Mouse (Mus musculus): Measurements from ENCODE around the gene Cdpf1.
"Not testable (repeated sequence)": the region's sequence is repeated elsewhere in the genome, so short reads cannot be mapped to it uniquely, and the experiment has no call there.

Cdpf1 gene

GRCm38 (mm10) chr15:85808031-85808430 is 3.5 kb downstream of the Cdpf1 start:
- no peak for DNase-seq

- no peak for DNase-seq
These were observed 4.1 kb downstream of the Cdpf1 start for GRCm38 (mm10) chr15:85807404-85807803.

DNA sequence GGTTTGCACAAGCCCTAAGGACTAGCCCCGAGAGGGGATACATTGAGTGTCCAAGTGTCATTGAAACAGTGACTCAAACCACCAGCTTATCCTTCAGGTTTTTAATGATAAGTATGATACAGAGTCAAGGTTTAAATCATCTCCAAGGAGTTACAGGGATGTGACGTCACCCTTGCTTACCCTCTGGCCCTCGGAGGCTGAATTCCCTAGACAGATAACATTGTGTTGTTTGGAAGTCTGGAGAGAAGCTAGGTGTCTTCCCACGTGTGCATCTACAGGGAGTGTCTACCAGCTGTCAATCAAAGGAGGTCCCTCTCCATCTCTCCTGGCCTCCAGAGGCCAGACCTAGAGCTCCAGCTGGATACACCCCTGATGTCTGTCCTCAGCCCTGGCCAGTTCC is 4.6 kb downstream of the Cdpf1 start:
- no peak for DNase-seq

DNA sequence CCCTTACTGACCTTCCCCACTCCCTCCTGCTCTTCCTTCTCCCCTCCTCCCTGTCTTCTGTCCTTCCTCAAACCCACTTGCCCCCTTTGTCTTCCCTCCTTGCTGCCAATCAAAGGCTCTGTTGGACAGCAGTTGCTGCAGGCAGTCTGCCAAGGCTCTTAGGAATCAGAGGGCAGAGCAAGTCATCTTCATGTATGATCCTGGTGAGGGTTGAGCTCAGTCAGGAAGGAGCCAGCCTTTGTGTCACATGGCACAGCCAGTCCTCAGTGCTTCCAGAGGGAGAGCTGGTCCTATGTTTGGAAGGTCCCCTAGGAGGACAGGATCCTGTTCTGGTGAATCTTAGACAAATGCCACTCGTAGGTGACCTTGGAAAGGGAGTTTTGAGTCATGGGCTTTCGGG is 8.6 kb downstream of the Cdpf1 start:
- DNase-seq, result no peak

- no peak for DNase-seq
These were observed 12.8 kb downstream of the Cdpf1 start for GRCm38 (mm10) chr15:85798676-85799075.

DNA sequence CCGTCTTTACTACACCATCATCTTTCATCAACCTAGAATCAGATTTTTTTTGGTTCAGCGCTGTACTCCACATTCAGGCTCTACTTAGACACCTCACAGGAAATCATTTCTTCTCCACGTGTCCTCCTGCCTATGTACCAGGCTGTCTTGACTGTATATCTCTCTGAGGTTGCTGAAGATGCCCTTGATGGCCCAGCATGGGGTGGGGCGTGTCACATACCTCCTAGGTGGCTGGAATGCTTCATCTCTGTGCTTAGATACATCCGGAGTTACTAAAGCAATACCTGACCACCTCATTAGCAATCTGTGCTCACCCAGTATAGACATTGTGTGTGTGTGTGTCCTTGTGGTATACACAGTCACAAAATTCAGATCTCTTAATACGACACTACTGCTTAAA is 16.0 kb downstream of the Cdpf1 start:
- no peak for DNase-seq

DNA sequence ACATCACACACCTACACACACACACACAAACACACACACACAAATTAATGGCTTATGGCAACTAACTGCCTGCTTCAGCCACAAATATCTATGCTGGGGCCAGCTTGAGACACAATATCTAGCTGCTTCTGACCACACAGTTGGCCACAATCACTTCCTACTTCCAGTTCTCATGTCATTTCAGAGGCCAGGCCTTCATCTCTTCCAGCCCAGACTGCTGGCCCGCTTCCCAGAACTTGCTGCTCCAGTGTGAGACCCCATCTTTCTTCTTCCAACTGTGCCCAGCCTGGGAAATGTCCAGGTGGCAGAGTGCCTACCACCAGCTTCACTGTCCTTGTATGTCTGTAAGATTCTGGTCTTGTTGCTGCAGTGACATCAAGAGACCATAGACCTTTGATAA is 18.7 kb downstream of the Cdpf1 start:
- no peak for DNase-seq

DNA sequence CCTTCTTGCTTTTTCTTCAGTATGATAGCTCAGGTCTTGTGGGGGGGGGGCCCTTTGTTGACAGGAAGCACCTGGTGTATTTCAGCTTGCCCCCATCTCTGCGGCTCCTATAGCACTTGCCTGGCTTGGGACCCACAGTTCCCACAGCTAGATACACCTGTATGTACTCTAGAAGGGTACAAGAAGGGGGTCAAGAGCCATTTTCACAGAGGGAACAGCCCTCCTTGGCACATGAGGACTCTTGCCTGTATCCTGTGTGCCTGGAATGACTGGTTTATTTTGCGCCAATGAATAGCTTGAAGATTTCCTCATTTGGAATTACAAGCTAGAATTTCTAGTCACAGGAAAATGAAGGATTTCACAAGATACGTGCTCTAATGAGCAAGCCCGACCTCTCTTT is 20.0 kb downstream of the Cdpf1 start:
- DNase-seq, result no peak

GRCm38 (mm10) chr15:85788633-85789032 is 22.9 kb downstream of the Cdpf1 start:
- DNase-seq, result no peak

GRCm38 (mm10) chr15:85788051-85788450 is 23.4 kb downstream of the Cdpf1 start:
- DNase-seq, result no peak

- no peak for DNase-seq
These were observed 24.0 kb downstream of the Cdpf1 start for GRCm38 (mm10) chr15:85787482-85787881.

GRCm38 (mm10) chr15:85786711-85787110 is 24.8 kb downstream of the Cdpf1 start:
- no peak for DNase-seq

- no peak for DNase-seq
These were observed 27.2 kb downstream of the Cdpf1 start for GRCm38 (mm10) chr15:85784341-85784740.

DNA sequence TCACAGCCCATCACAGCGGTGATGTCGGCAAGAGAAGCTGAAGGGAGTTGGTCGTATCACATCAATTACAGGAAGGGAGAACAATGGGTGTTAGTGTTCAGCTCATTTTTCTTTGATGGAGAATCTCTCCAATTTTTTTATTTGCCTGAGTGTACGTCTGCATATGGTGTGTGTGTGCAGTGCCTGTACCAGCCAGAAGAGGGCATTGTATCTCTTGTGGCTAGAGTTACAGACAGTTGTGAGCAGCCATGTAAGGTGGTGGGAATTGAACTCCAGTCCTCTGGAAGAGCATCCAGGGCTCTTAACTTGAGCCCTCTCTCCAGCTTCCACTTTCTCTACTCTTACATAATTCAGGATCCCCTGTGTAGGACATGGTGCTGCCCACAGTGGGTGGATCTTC is 28.4 kb downstream of the Cdpf1 start:
- DNase-seq, result no peak

DNA sequence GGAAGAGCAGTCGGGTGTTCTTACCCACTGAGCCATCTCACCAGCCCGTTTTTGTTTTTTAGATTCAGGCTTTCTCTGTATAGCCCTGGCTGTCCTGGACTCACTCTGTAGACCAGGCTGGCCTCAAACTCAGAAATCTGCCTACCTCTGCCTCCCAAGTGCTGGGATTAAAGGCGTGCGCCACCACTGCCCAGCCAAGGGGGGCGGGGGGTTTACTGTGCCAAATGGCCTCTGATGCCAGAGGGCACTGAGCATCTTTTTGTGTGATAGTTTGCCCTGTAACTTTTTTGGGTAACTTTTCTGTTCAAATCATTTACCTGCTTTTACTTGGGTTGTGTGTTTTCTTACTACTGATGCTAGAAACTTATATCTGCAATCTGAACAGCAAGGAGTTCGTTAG is 32.6 kb downstream of the Cdpf1 start:
- DNase-seq, result not testable (repeated sequence)

GRCm38 (mm10) chr15:85776771-85777170 is 34.7 kb downstream of the Cdpf1 start:
- DNase-seq, result peak; percentile 53

GRCm38 (mm10) chr15:85776241-85776640 is 35.3 kb downstream of the Cdpf1 start:
- DNase-seq, result no peak

DNA sequence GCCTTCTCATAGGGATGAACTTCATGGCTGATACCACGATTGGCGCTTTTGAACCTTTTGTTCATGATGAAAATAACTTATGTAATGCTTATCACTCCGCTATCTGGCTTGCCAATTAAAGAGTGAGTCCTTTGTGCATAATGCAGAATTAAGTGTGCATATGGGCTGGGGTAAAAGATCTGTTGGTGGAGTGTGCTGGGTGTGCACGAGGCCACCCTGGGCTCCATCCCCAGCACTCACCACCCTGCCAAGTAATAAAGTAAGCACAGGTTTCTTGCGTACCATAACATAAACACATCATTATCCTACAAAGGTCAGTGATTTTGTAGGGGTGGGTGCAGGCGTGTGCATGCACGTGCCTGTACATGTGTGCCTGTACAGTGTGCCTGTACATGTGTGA is 36.5 kb downstream of the Cdpf1 start:
- peak; percentile 28 for DNase-seq

DNA sequence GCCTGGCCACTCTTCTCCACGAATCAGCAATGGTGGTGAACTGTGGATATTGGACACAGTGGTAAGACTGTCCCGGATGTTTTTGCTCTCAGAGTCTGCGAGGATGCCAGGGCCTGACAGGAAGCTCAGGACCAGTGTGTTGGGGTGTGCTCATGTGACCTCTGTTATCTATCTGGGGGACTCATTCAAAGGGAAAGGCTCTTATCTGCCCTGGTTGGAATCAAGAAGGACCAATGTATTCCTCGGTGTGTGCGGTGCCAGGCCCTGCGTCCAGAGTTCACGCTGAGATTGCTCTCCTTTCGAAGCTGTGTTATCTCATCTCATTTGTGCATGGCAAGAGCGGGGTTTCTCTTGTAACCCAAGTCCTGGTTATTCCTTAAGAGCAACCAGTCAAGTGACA is 37.1 kb downstream of the Cdpf1 start:
- DNase-seq, result no peak

DNA sequence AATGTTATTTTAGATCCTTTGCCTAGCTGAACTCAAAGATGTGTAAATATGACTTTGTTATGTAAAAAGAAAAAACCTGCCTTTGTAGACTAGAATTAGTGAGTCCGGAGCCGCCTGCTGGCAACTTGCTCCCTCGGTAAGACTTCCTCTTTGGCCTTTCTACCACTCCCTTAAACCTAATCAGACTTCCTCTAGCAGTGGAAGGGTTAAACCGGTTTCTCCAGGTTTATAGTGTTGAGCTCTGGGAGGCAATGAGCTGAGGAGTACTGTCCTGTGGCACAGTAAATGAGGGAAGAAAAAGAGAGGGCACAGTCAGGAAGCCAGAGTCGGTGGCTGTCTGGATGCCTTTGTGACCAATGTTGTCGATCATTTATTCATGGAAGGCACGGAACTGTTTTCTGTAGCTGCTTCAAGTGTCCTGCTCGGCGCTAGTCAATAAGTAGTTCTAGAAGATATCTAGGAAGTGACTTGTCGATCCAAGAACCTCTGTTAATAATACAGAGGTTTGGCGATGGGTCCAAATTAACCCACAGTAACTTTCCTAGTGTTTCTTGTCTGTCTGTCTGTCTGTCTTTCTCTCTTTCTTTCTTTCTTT is 39.3 kb downstream of the Cdpf1 start:
- DNase-seq, result no peak

DNA sequence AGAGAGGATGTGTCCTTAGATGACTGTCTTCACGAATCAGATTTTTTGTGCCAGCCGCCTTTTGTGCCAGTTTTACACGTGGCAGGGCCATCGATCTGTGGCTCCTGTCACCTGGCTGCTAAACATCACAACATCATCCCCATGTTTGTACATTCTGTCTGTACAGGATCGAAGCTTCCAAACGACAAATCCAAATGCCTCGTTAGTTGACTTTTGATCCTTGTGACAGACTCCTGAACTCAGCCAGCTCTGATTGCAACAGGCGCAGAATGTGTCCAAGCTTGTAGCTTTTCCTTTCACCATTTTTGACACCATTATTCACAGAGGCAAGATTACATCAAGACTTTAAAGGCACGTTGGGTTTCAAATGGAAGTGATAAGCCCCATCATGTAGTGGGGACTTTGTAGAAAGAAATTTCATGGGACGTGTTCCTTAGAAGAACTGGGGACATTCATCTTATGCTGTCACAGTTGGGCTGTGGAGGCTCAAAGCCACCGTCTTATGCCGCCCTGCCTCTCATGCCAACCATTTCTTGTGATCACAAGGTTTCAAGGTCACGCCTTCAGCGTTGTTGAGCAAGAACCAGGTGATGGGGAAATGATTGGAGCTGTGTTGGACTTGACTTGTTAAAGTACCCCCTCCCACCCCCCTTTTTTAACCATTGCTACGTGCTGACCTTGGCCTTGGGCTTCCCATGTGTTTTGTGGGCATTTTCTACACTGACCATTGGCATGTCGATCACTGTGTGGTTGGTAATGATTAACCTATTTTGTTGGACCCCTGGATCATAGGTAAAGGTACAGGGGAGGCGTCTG is 40.0 kb downstream of the Cdpf1 start:
- DNase-seq, result no peak

GRCm38 (mm10) chr15:85768991-85769390 is 42.5 kb downstream of the Cdpf1 start:
- DNase-seq, result no peak

DNA sequence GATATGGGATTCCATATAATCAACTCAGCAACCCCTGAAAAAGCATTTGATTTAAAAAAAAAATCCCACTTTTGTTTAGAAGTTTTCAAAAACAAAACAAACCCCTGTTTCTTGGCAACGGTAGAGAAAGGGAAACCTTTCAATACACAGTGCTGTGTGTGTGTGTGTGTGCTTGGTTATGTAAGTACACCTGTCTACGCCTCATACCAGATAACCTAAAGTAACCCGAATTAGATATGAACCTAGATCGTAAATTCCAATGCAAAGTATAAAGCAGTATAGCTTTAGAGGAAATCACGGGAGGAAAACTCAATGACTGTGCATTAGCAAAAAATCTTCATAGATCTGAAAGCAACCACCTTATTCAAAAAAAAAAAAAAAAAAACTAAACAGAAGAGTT is 44.8 kb downstream of the Cdpf1 start:
- DNase-seq, result no peak

GRCm38 (mm10) chr15:85765022-85765421 is 46.5 kb downstream of the Cdpf1 start:
- DNase-seq, result no peak

DNA sequence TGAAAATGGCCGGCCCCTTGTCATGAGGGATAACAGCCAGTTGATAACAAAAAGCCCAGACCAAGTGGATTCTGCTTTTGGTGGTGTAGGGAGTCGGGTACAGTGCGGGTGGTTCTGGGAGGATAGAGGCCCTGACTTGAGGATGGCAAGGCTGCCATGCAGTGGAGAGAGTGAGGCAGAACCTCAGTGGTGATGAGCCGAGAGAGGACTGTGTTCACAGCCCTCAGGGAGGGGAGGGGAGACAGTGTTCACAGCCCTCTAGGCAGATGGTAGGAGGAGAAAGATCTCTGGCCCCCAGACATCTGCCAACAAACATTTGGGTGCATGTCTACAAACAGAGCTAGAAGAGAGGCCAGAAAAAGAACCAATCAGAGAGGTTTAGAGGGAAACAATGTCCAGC is 48.7 kb downstream of the Cdpf1 start:
- no peak for DNase-seq

All from layer of hippocampus, adult 9-11 months (tissue).